Mouse (Mus musculus): Measurements from ENCODE around the gene Jsrp1. TPM values are rescaled to one million over a fixed set of nuclear protein-coding genes. Genes with fewer than 3 reads are reported as not detected.
A peak's percentile ranks its signal among the peaks of the same experiment; 100 is the strongest.

The Jsrp1 gene
- total and polyA plus RNA-seq, 3 experiments, result 0.39 TPM; not detected in 2

DNA sequence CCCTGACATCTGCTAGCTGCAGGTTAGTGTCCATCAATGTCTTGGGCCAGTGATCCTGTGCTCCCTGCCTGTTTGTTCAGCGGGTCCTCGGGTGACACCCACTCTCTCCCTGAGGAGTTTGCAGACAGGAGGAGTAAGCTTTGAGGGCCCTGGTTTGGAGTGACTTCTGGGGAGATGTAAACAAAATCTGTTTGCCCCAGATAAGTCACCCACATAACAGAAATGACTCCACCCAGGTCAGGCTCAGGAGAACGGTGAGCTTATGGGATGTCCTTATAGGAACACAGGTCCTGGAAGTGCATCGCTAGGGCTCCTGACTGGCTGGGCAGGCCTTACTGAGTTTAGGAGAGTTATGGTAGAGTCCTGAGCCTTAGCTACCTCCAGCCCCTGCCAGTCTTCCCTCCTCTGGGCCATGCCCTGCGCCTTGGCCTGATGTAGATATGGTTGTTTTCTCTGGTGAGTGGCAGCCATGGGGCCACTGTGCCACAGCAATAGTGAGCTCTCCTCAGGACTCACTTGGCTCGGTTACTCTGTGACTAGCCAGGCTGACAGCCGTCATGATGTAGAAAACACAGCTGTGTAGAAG is 45.1 kb upstream of the Jsrp1 start:
- Histone ChIP-seq H3K4me3 (ENCODE audit: control insufficient read depth in 1 of 2, insufficient read depth in 1 of 2, low read depth in 2 of 2, low read length in 2 of 2) (no peak overlapping the region; a peak in 1 of 4 replicates), H3K27me3 (ENCODE audit: control insufficient read depth in 1 of 2, insufficient read depth in 2 of 2, low read length in 2 of 2) (no peaks in the 10 kb centered on the region), H3K79me2 (ENCODE audit: control insufficient read depth, insufficient read depth, low read length, poor library complexity) (peaks cover 61% of the 10 kb centered on the region), H3K27ac (ENCODE audit: control insufficient read depth, low read depth, low read length) (peak overlapping the region; percentile 80), H3K36me3 (ENCODE audit: control insufficient read depth in 1 of 2, insufficient read depth in 2 of 2, low read length in 2 of 2) (peaks cover 2 to 31% of the 10 kb centered on the region in 2 experiments; a peak in 3 of 4 replicates), H3K9ac (ENCODE audit: control insufficient read depth, low read depth, low read length, poor library complexity, severe bottlenecking) (peak overlapping the region; percentile 83), H3K9me3 (replicated peaks; ENCODE audit: insufficient read depth, low read length) (no peaks in the 10 kb centered on the region), H3K4me1 (ENCODE audit: control insufficient read depth in 1 of 2, insufficient read depth in 2 of 2, low read length in 2 of 2) (peaks cover 19 to 43% of the 10 kb centered on the region in 2 experiments)
- peak; percentile 81 for DNase-seq (ENCODE audit: low read depth, low spot score)
- TF ChIP-seq ZKSCAN1 (IDR thresholded peaks at IDR 0.05; ENCODE audit: low read depth, low read length), result no peak
- TF ChIP-seq CHD2 (IDR thresholded peaks at IDR 0.05; ENCODE audit: low read length), result no peak
- no peak for TF ChIP-seq GABPA (IDR thresholded peaks at IDR 0.05; ENCODE audit: low read depth, low read length)
- TF ChIP-seq ELF1 (IDR thresholded peaks at IDR 0.05; ENCODE audit: low read depth, low read length), result no peak
- no peak for TF ChIP-seq MAX (IDR thresholded peaks at IDR 0.05; ENCODE audit: low read length)
- TF ChIP-seq USF2 (IDR thresholded peaks at IDR 0.05; ENCODE audit: borderline replicate concordance in 1 of 2, insufficient read depth in 1 of 2, low read depth in 1 of 2, low read length in 2 of 2), result no peak
- no peak for TF ChIP-seq RAD21 (IDR thresholded peaks at IDR 0.05; ENCODE audit: low read depth, low read length)
- TF ChIP-seq POLR2AphosphoS2 (IDR thresholded peaks at IDR 0.05; ENCODE audit: low read length), result no peak
- no peak for TF ChIP-seq ZC3H11A (IDR thresholded peaks at IDR 0.05; ENCODE audit: low read depth, low read length)
- TF ChIP-seq MAFK (IDR thresholded peaks at IDR 0.05; ENCODE audit: borderline replicate concordance, low read depth, low read length), result no peak
- no peak for TF ChIP-seq JUND (IDR thresholded peaks at IDR 0.05; ENCODE audit: low read depth, low read length)
- TF ChIP-seq HCFC1 (IDR thresholded peaks at IDR 0.05; ENCODE audit: low read depth, low read length), result no peak
- TF ChIP-seq MYC (IDR thresholded peaks at IDR 0.05; ENCODE audit: low read depth, low read length), result no peak
- no peak for TF ChIP-seq SMC3 (IDR thresholded peaks at IDR 0.05; ENCODE audit: low read depth, low read length)
- TF ChIP-seq BHLHE40 (IDR thresholded peaks at IDR 0.05; ENCODE audit: borderline replicate concordance, low read depth, low read length), result 0 out of 2 replicates have a peak, but pooled peaks have one; percentile 32
- peak; percentile 49; the same call in 1 of the 2 replicates for TF ChIP-seq ETS1 (IDR thresholded peaks at IDR 0.05; ENCODE audit: low read depth, low read length)
- TF ChIP-seq SIN3A (IDR thresholded peaks at IDR 0.05; ENCODE audit: low read length), result peak; percentile 83
- no peak for TF ChIP-seq MEF2A (IDR thresholded peaks at IDR 0.05; ENCODE audit: extremely low read depth, insufficient replicate concordance, low read depth, low read length, poor library complexity, severe bottlenecking)
- TF ChIP-seq UBTF (IDR thresholded peaks at IDR 0.05; ENCODE audit: borderline replicate concordance, insufficient read depth, low read depth, low read length), result no peak
- peak; percentile 48; the same call in 1 of the 2 replicates for TF ChIP-seq MYB (IDR thresholded peaks at IDR 0.05; ENCODE audit: low read depth, low read length)
- no peak for TF ChIP-seq TBP (IDR thresholded peaks at IDR 0.05; ENCODE audit: low read depth, low read length)
- TF ChIP-seq CHD1 (IDR thresholded peaks at IDR 0.05; ENCODE audit: low read depth, low read length), result no peak
- no peak for TF ChIP-seq POLR2AphosphoS5 (IDR thresholded peaks at IDR 0.05; ENCODE audit: borderline replicate concordance, low read depth, low read length)
- peak; percentile 59; the same call in 1 of the 2 replicates for TF ChIP-seq GATA1 (IDR thresholded peaks at IDR 0.05; ENCODE audit: low read depth, low read length)
- TF ChIP-seq NRF1 (IDR thresholded peaks at IDR 0.05; ENCODE audit: insufficient read depth, low read depth, low read length, poor library complexity, severe bottlenecking), result no peak
- TF ChIP-seq POLR2A (IDR thresholded peaks at IDR 0.05; ENCODE audit: control insufficient read depth in 1 of 2, insufficient read depth in 1 of 2, low read depth in 1 of 2, low read length in 2 of 2, poor library complexity in 1 of 2), result no peak
- TF ChIP-seq ZMIZ1 (IDR thresholded peaks at IDR 0.05; ENCODE audit: low read depth, low read length), result peak; percentile 43; the same call in 1 of the 2 replicates
- no peak for TF ChIP-seq CTCF (IDR thresholded peaks at IDR 0.05 in 2 of 3, conservative IDR thresholded peaks at IDR 0.05 in 1 of 3; ENCODE audit: control insufficient read depth in 1 of 3, insufficient read depth in 1 of 3, low read depth in 2 of 3, low read length in 3 of 3, poor library complexity in 1 of 3, severe bottlenecking in 1 of 3)
- TF ChIP-seq NELFE (IDR thresholded peaks at IDR 0.05; ENCODE audit: low read depth, low read length), result no peak
- no peak for TF ChIP-seq KAT2A (conservative IDR thresholded peaks at IDR 0.05; ENCODE audit: low read depth, low read length)
- TF ChIP-seq TAL1 (IDR thresholded peaks at IDR 0.05; ENCODE audit: low read length), result peak; percentile 83
- peak; percentile 67 for TF ChIP-seq MXI1 (IDR thresholded peaks at IDR 0.05; ENCODE audit: low read depth, low read length)
- no peak for TF ChIP-seq ZNF384 (IDR thresholded peaks at IDR 0.05; ENCODE audit: low read depth, low read length)
- peak; percentile 86 for TF ChIP-seq TCF12 (IDR thresholded peaks at IDR 0.05; ENCODE audit: low read depth, low read length)
- TF ChIP-seq MAZ (IDR thresholded peaks at IDR 0.05; ENCODE audit: low read depth, low read length), result 0 out of 2 replicates have a peak, but pooled peaks have one; percentile 24
- TF ChIP-seq RCOR1 (IDR thresholded peaks at IDR 0.05; ENCODE audit: low read depth, low read length), result peak; percentile 49; the same call in 1 of the 2 replicates
- TF ChIP-seq E2F4 (IDR thresholded peaks at IDR 0.05; ENCODE audit: borderline replicate concordance, low read depth, low read length), result no peak
